Mouse (Mus musculus) forebrain, embryonic 14.5 days (tissue): ENCODE measurements around the gene Lce1k. TPM values are rescaled to one million over a fixed set of nuclear protein-coding genes. Genes with fewer than 3 reads are reported as not detected.
"Not testable (repeated sequence)": the region's sequence is repeated elsewhere in the genome, so short reads cannot be mapped to it uniquely, and the experiment has no call there.

Source experiments
- ATAC-seq: fragments of 200-750 bp; cut with Nextera tagmentation; 2 replicates; pipeline ENCODE4 v1.8.0; 2017; ENCODE audit warnings: mild to moderate bottlenecking, moderate library complexity
- DNase-seq: peaks from one replicate; pipeline ENCODE4 v3.0.0-alpha.2; 2015; ENCODE audit warnings: low spot score
- H3K27ac ChIP-seq: fragments of 300-500 bp; sonication (generic); 2 replicates; pipeline ENCODE4 v1.5.1; 2014; ENCODE audit warnings: low read depth, mild to moderate bottlenecking, control low read depth, low read length, moderate library complexity
- H3K27me3 ChIP-seq: fragments of 300-500 bp; sonication (generic); replicated peaks from 2 replicates; pipeline ENCODE4 v1.6.1; 2014; ENCODE audit warnings: low read length, control low read depth, mixed read lengths; ENCODE audit not compliant: control insufficient read depth, insufficient read depth
- H3K36me3 ChIP-seq: fragments of 300-500 bp; sonication (generic); 2 replicates; pipeline ENCODE4 v1.6.1; 2014; ENCODE audit warnings: low read length, control low read depth; ENCODE audit not compliant: control insufficient read depth, insufficient read depth
- H3K4me1 ChIP-seq: fragments of 300-500 bp; sonication (generic); 2 replicates; pipeline ENCODE4 v1.6.1; 2014; ENCODE audit warnings: antibody characterized with exemption, low read length, control low read depth; ENCODE audit not compliant: control insufficient read depth, insufficient read depth
- H3K4me2 ChIP-seq: fragments of 300-500 bp; sonication (generic); 2 replicates; pipeline ENCODE4 v1.6.1; 2014; ENCODE audit warnings: mild to moderate bottlenecking, control low read depth, low read length
- H3K4me3 ChIP-seq: fragments of 300-500 bp; sonication (generic); 2 replicates; pipeline ENCODE4 v1.5.1; 2014; ENCODE audit warnings: low read depth, low read length, control low read depth
- H3K9ac ChIP-seq: fragments of 300-500 bp; sonication (generic); 2 replicates; pipeline ENCODE4 v1.6.1; 2014; ENCODE audit warnings: mild to moderate bottlenecking, low read length, control low read depth, moderate library complexity
- H3K9me3 ChIP-seq: fragments of 300-500 bp; sonication (generic); replicated peaks from 2 replicates; pipeline ENCODE4 v1.6.1; 2016; ENCODE audit warnings: low read length, control low read depth, mixed read lengths; ENCODE audit not compliant: control insufficient read depth
- WGBS: fragments of 180-500 bp; shearing (Covaris S2); extraction: QIAGEN DNeasy Blood & Tissue Kit; methylation state at CpG from one replicate; pipeline ENCODE4 v1.1.7; 2014; 5-methylcytosine and 5-hydroxymethylcytosine counted together
- polyA plus RNA-seq: library from polyadenylated mRNA; unstranded; fragments of >200 nt; fragmentation: Nextera tagmentation; extraction: Ambion mirVana; gene quantifications from 2 replicates; pipeline ENCODE4 v1.2.1, GENCODE M21; 2014

The Lce1k gene
- not detected in 2 replicates for polyA plus RNA-seq

DNA sequence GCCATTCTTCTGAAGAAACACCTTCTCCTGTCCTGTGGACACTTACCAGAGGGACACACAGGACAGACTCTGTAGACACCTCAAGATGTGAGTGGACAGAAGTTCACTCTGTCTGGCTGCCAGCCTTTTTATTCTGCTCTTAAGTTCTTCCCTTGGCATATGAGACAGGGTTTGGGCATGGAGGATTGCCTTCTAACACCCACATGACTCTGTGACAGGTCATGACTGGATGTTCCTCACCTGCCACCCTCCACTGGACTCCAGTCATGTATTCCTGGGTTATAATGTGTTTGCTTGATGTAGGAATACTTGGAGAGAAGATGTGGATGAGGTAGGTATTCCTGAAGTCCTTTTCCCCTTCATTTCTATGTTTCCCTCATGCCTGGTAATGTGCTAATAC, at the start of gene Lce1k:
TSS of gene Lce1k (minus strand) at position 101 of the 400 bp plus-strand sequence.
- Histone ChIP-seq H3K9ac (no peak within 1 kb of the TSS), H3K4me3 (no peak within 1 kb of the TSS), H3K4me1 (no peaks in the 10 kb centered on the region), H3K27ac (no peak within 1 kb of the TSS), H3K4me2 (no peak within 1 kb of the TSS), H3K36me3 (no peaks in the 10 kb centered on the region), H3K9me3 (no peaks in the 10 kb centered on the region), H3K27me3 (no peaks in the 10 kb centered on the region)
- DNase-seq (no peak), ATAC-seq (no peak)

DNA sequence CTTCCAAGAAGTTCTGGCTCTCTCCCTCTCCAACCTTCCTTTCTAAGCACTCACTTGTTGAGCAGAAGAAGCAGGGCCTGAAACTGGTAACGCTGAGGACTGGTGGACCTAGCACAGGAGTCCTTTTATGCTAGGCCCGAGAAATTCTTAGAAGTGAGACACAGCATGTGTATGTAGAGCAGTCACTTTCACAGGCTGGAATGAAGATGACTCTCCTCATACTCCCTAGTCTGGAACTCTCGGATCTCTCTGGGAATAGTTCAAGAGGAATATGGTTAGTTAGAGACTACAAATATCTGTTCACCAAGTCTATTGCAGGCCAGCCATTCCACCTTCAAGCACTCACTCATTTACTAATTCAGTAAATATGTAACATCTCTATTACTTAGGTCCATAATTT, 43.5 kb upstream of the Lce1k start, which contains the start of gene Lce1l:
TSS of gene Lce1l (minus strand) at position 101 of the 400 bp plus-strand sequence.
- WGBS, result 88% methylated on average over 3 of the region's 3 CpGs
- DNase-seq (no peak), ATAC-seq (no peak)
- Histone ChIP-seq H3K9me3 (no peaks in the 10 kb centered on the region), H3K4me3 (no peak within 1 kb of the TSS), H3K27ac (no peak within 1 kb of the TSS), H3K27me3 (no peaks in the 10 kb centered on the region), H3K36me3 (no peaks in the 10 kb centered on the region), H3K4me2 (no peak within 1 kb of the TSS), H3K9ac (no peak within 1 kb of the TSS), H3K4me1 (no peaks in the 10 kb centered on the region)

DNA sequence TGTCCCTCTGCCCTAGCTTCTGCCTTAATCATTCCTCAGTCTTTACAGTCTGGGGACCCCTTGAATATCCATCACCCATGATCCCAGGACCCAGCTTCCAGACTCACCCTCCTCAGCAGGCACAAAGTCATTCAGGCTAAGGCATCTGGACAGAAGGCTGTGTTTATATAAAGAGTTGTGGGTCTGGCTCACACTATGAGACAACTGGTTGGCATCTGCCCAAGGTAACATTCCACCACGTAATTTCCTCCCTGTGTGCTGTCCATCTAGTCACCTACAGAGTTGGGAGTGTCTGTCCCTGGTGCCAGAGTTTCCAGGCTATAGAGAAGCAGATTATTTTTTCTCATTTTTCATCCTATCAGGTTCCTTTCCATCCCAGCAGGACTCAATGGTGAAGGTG, 19.4 kb upstream of the Lce1k start, which contains the start of gene Kprp:
TSS of gene Kprp (minus strand) at position 140 of the 400 bp plus-strand sequence.
- H3K27me3 ChIP-seq, result no peaks in the 10 kb centered on the region
- H3K9me3 ChIP-seq, result no peaks in the 10 kb centered on the region
- no peak within 1 kb of the TSS for H3K4me3 ChIP-seq
- no peaks in the 10 kb centered on the region for H3K4me1 ChIP-seq
- ATAC-seq, result no peak
- no peak within 1 kb of the TSS for H3K4me2 ChIP-seq
- no peaks in the 10 kb centered on the region for H3K36me3 ChIP-seq
- no peak within 1 kb of the TSS for H3K9ac ChIP-seq
- 44% methylated on average over 1 of the region's 1 CpGs for WGBS
- H3K27ac ChIP-seq, result no peak within 1 kb of the TSS
- no peak for DNase-seq

DNA sequence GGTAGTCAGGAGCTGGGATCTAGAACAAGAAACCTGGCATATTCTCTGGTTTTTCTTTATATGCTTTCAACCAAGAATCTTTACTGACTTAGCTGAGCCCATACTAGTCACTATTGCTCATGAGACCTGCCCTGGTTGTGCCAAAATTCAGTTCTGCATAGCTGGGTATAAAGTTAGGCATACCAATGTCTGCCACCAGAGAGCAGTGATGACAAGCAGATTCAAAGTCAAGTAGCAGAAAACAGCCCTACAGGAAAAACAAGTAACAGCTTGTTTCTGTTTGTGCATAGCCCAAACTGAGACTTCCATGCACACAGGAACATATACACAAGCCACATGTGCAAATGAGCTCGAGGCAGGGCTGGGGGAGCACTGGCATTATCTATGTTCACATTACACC, 18.1 kb upstream of the Lce1k start:
- 43% methylated on average over 1 of the region's 1 CpGs for WGBS
- Histone ChIP-seq H3K4me1 (no peaks in the 10 kb centered on the region), H3K9ac (no peak overlapping the region), H3K27me3 (no peaks in the 10 kb centered on the region), H3K4me2 (no peak overlapping the region), H3K27ac (no peak overlapping the region), H3K4me3 (no peak overlapping the region), H3K36me3 (no peaks in the 10 kb centered on the region), H3K9me3 (no peaks in the 10 kb centered on the region)
- ATAC-seq, result no peak
- DNase-seq, result no peak

DNA sequence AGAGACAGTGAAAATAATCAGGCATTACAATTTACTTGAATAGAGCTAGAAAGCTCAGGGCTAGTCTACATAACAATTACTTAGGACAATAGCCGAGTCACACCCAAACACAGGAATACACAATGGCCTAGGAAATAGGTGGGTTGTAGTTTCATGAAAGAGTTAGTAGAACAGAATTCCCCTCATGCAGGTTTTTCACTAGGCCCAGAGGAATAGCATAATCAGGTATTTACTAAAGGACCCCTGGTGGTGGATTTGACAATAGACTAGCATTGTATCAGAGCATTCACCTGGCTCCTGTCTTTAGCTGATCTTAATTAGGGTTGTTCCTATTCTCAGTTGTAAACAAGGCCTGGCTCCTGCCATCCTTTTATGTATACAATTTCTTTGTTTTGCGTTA, 8.3 kb upstream of the Lce1k start:
- H3K9ac ChIP-seq, H3K9me3 ChIP-seq, H3K36me3 ChIP-seq, ATAC-seq, H3K4me1 ChIP-seq, H3K4me3 ChIP-seq, H3K4me2 ChIP-seq, H3K27me3 ChIP-seq, DNase-seq, H3K27ac ChIP-seq: not testable (repeated sequence)
- WGBS, result 82% methylated on average over 2 of the region's 2 CpGs

DNA sequence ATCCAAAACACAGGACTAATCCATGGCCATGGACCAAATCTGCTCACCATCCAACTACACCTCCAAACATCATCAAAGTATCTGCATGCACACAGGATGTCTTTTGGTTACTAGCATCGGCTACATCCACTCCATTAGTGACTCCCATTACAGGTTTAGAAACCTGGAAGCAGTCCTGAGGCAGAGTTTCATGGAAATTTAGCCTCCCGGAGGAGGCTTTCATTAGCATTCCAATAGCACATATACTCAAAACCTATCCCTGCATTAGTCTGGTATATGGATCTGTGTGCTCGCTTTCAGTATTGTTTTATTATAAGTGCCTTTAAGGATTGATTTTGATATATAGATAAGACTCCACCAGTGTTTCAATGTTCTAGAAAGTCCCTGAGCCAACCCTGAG, 7.9 kb upstream of the Lce1k start:
- Histone ChIP-seq H3K27ac (no peak overlapping the region), H3K9ac (no peak overlapping the region), H3K9me3 (no peaks in the 10 kb centered on the region), H3K4me3 (no peak overlapping the region), H3K4me2 (no peak overlapping the region), H3K4me1 (no peaks in the 10 kb centered on the region), H3K36me3 (no peaks in the 10 kb centered on the region), H3K27me3 (no peaks in the 10 kb centered on the region)
- no peak for DNase-seq
- no peak for ATAC-seq
- 87% methylated on average over 3 of the region's 3 CpGs for WGBS

DNA sequence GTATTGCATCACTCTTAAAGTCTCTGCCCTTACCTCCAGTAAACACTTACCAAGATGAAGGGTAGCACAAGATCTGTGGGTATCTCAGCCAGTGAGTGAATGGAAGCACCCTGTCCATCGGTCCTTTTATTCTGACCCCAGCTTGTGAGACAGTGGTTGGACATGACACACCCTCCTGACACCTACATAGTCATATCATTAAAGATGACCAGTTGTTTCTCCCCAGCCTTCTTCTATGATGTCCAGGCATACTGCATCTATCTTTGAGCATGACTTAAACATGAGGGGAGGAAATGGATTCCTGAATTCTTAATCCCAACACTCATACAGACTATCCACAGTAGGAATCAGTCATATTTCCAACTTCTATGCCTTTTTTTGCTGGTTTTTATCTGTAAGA, 17.3 kb downstream of the Lce1k start, which contains the start of gene Lce1j:
TSS of gene Lce1j (minus strand) at position 101 of the 400 bp plus-strand sequence.
- Histone ChIP-seq H3K36me3 (no peaks in the 10 kb centered on the region), H3K9ac (no peak within 1 kb of the TSS), H3K4me2 (no peak within 1 kb of the TSS), H3K27me3 (no peaks in the 10 kb centered on the region), H3K4me3 (no peak within 1 kb of the TSS), H3K27ac (no peak within 1 kb of the TSS), H3K4me1 (no peaks in the 10 kb centered on the region), H3K9me3 (no peaks in the 10 kb centered on the region)
- ATAC-seq (no peak), DNase-seq (no peak)
- 96% methylated on average over 1 of the region's 1 CpGs for WGBS

DNA sequence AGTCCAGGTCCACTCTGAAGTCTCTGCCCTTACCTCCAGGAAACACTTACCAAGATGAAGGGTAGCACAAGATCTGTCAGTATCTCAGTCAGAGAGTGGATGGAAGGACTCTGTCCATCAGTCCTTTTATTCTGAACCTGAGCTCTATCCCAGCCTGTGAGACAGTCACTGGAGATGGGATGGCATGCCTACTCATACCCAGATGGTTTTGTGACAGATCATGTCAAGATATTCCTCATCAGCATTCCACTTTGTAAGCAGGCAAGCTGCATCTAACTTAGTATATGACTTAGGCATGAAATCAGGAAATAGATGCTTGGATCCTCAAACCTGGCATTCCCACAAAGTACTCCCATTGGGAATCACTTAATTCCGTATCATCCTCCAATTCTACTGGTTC, 28.9 kb downstream of the Lce1k start, which contains the start of gene Lce1i:
TSS of gene Lce1i (minus strand) at position 101 of the 400 bp plus-strand sequence.
- no peaks in the 10 kb centered on the region for H3K4me1 ChIP-seq

DNA sequence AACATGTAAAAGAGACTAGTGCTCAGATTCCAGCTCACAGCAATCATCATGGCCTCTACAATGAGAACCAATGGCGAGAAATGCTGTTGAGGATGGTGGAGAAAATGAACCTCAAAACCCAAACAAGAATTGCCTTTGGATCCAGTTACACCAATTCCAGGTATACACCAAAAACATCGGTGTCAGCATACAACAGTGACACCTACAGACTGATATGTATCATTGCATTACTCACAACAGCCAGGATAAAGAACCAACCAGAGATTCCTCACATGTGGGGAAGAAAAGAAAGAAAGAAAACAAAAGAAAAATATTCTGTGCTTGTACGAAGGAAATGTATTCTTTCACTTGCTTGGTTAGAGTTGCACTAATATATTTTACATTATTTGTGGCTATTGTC, 36.1 kb downstream of the Lce1k start:
- no peaks in the 10 kb centered on the region for H3K27me3 ChIP-seq
- no peak overlapping the region for H3K4me3 ChIP-seq
- H3K27ac ChIP-seq, result no peak overlapping the region
- H3K36me3 ChIP-seq, result no peaks in the 10 kb centered on the region
- 23% methylated on average over 3 of the region's 3 CpGs for WGBS
- ATAC-seq, result no peak
- H3K9me3 ChIP-seq, result no peaks in the 10 kb centered on the region
- peak; percentile 20 for DNase-seq
- H3K4me1 ChIP-seq, result no peaks in the 10 kb centered on the region
- H3K9ac ChIP-seq, result no peak overlapping the region
- H3K4me2 ChIP-seq, result no peak overlapping the region

More for the DNA sequence above, 28.9 kb downstream of the Lce1k start, which contains the start of gene Lce1i:
- WGBS, result 88% methylated on average over 1 of the region's 1 CpGs
- Histone ChIP-seq H3K9ac (no peak within 1 kb of the TSS), H3K4me3 (no peak within 1 kb of the TSS), H3K9me3 (no peaks in the 10 kb centered on the region), H3K27ac (no peak within 1 kb of the TSS), H3K27me3 (no peaks in the 10 kb centered on the region), H3K4me2 (no peak within 1 kb of the TSS), H3K36me3 (no peaks in the 10 kb centered on the region)
- DNase-seq (no peak), ATAC-seq (no peak)
